Mouse (Mus musculus): ENCODE measurements around the gene Safb. TPM values are rescaled to one million over a fixed set of nuclear protein-coding genes. Genes with fewer than 3 reads are reported as not detected.
"Not testable (repeated sequence)": the region's sequence is repeated elsewhere in the genome, so short reads cannot be mapped to it uniquely, and the experiment has no call there.

Gene Safb
- polyA plus RNA-seq, 1 experiment from 2014 or later: 106 TPM

DNA sequence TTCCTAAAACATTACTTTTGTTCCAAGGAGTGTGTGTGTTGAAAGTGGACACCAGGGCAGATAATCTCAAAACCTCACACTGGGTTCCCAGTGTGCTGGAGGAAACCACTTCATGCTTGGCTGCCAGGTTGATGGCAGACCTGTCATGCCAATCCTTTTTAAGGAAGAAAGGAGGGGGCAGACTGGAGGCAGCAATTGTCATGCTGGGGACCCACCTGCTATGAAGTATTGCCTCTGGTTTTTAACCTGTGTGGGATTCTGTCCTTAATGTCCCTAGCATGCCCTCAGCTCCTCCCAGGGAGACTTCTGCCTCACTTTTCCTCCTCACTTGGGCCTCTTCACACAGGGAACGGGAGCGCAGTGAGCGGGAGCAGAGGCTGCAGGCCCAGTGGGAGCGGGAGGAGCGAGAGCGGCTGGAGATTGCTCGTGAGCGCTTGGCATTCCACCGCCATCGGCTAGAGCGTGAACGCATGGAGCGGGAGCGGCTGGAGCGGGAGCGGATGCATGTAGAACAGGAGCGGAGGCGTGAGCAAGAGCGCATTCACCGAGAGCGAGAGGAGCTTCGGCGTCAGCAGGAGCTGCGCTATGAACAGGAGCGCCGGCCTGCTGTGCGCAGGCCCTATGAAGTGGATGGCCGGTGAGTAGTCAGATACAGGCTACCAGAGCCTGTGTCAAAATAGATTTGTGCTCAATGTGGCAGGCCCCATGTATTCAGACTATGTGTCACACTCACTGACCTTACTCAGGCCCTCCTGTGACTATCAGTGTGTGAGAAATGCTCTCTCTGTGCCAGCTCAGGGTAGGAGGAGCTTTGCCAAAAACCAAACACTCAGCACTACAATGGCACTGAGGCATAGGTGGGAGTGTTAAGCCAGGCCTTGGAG is 18.8 kb downstream of the Safb start:
- Histone ChIP-seq H3K4me2 (no peak overlapping the region), H3K9ac (no peak overlapping the region), H3K27ac (no peak overlapping the region), H3K4me1 (peaks cover 1% of the 10 kb centered on the region), H3K4me3 (replicated peaks) (no peak overlapping the region), H3K27me3 (replicated peaks) (no peaks in the 10 kb centered on the region), H3K36me3 (peaks cover 75% of the 10 kb centered on the region), H3K9me3 (no peaks in the 10 kb centered on the region)
- ATAC-seq (ENCODE audit: insufficient read depth, low FRiP score, low read depth): no peak
- 93% methylated on average over 28 of the region's 28 CpGs for WGBS

DNA sequence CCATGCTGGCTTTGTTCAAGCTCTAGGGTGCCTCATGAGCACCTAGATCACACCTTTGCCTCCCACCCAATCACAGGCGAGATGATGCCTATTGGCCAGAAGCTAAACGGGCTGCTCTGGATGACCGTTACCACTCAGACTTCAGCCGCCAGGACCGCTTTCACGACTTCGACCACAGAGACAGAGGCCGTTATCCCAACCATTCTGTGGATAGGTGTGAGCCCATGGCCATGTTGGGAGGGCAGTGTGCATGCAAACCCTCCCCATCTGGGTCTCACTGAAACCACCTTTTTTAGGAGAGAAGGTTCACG is 19.4 kb downstream of the Safb start:
- H3K27me3 ChIP-seq (replicated peaks): no peaks in the 10 kb centered on the region
- no peak overlapping the region for H3K9ac ChIP-seq
- H3K27ac ChIP-seq: no peak overlapping the region
- peaks cover 75% of the 10 kb centered on the region for H3K36me3 ChIP-seq
- H3K9me3 ChIP-seq: no peaks in the 10 kb centered on the region
- no peak for ATAC-seq (ENCODE audit: insufficient read depth, low FRiP score, low read depth)
- no peak overlapping the region for H3K4me2 ChIP-seq
- peaks cover 7% of the 10 kb centered on the region for H3K4me1 ChIP-seq
- WGBS: 88% methylated on average over 9 of the region's 9 CpGs
- H3K4me3 ChIP-seq (replicated peaks): no peak overlapping the region

DNA sequence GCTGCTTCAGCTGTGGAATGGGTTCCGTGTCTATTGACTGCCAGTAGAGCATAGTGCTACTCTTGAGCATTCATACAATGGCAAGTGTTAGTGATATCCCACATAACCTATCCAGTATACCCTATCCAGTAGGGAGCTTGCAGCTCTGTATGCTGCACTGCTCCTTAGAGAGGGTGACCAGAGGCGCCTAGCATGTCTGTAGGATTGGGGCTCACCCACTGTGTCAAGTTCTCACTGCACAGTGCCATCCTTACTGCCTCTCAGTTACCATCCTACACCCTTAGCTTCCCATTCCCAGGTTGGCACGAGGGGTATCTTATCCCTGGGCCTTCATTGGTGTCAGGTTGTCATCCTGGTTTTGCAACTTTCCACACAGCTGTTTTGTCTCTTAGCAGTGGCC is 19.8 kb downstream of the Safb start:
- peaks cover 74% of the 10 kb centered on the region for H3K36me3 ChIP-seq
- 87% methylated on average over 3 of the region's 3 CpGs for WGBS
- no peak for ATAC-seq (ENCODE audit: insufficient read depth, low FRiP score, low read depth)
- no peak overlapping the region for H3K9ac ChIP-seq
- H3K9me3 ChIP-seq: no peaks in the 10 kb centered on the region
- H3K4me3 ChIP-seq (replicated peaks): no peak overlapping the region
- no peak overlapping the region for H3K27ac ChIP-seq
- H3K4me1 ChIP-seq: peaks cover 7% of the 10 kb centered on the region
- H3K4me2 ChIP-seq: no peak overlapping the region
- no peaks in the 10 kb centered on the region for H3K27me3 ChIP-seq (replicated peaks)

DNA sequence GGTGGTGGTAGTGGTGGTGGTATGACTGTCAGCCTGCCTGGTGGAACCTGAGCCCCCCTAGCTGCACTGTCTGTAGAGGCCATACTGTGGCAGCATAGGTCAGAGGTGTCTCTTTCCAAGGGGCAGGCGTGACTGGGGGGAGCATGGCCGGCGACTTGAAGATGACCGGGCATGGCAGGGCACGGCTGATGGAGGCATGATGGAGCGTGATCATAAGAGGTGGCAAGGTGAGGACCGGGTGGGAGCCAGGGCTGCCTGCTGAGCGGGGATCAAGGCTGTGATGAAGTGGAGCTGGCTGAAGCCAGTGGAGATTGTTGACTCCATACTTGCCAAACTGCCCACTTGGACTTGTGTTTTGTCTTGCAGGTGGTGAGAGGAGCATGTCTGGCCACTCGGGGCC is 20.8 kb downstream of the Safb start:
- ATAC-seq (ENCODE audit: insufficient read depth, low FRiP score, low read depth): no peak
- H3K27me3 ChIP-seq (replicated peaks): no peaks in the 10 kb centered on the region
- H3K4me1 ChIP-seq: peaks cover 9% of the 10 kb centered on the region
- no peak overlapping the region for H3K4me2 ChIP-seq
- no peak overlapping the region for H3K9ac ChIP-seq
- H3K9me3 ChIP-seq: no peaks in the 10 kb centered on the region
- no peak overlapping the region for H3K4me3 ChIP-seq (replicated peaks)
- WGBS: 87% methylated on average over 9 of the region's 9 CpGs
- peaks cover 64% of the 10 kb centered on the region for H3K36me3 ChIP-seq
- H3K27ac ChIP-seq: no peak overlapping the region

DNA sequence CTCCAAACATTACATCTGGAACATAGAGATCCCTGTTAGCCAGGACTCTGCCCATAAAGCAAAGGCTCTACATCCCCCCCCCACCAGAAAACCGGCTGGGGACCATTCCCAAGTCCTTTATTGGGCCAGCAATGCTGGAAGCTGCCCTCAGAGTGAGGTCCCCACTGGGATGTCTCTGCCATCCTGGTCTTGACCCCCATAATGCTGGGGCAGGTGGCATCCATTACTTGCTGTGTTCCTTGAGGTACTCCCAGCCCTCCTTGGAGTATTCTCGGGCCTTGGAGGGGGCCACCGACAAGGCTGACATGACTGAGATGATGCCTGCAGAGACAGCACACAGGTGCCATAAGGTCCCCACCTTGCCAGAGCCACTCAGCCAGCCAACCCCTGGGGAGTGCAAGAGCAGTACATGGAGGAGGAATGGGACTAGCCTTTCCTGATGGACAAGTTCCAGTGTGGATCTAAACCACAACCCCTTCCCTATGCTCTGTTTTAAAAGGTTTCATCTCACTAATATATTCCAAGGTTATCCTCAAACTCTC is 23.0 kb downstream of the Safb start:
- H3K4me3 ChIP-seq (replicated peaks): no peak overlapping the region
- H3K36me3 ChIP-seq: peaks cover 44% of the 10 kb centered on the region
- no peak overlapping the region for H3K4me2 ChIP-seq
- H3K27me3 ChIP-seq (replicated peaks): no peaks in the 10 kb centered on the region
- no peak overlapping the region for H3K27ac ChIP-seq
- no peak overlapping the region for H3K9ac ChIP-seq
- H3K4me1 ChIP-seq: peaks cover 23% of the 10 kb centered on the region
- no peak for ATAC-seq (ENCODE audit: insufficient read depth, low FRiP score, low read depth)
- H3K9me3 ChIP-seq: no peaks in the 10 kb centered on the region
- WGBS: 73% methylated on average over 3 of the region's 3 CpGs

DNA sequence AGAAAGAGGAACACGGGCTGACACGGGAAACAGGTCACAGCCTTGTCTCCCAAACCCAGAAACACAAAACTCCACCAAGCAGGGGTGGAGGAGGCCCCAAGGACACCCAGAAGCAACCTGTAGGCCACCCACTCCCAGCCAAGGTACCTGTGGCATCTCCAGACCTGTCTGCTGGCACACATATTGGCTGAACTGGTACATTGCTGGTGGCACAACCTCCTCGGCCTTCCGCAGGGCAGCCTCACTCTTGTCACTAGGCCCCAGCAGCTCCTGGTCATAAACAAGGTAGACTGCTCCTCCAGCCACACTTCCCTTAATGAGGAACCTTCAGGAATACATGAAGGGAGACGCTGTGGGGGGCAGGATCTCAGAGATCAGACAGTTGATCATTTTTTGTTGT is 24.1 kb downstream of the Safb start:
- Histone ChIP-seq H3K9ac (peak overlapping the region; percentile 71; the same call in 1 of the 2 replicates), H3K4me3 (replicated peaks) (peak overlapping the region; percentile 74), H3K4me1 (peaks cover 23% of the 10 kb centered on the region), H3K36me3 (peaks cover 33% of the 10 kb centered on the region), H3K27ac (peak overlapping the region; percentile 83), H3K27me3 (replicated peaks) (no peaks in the 10 kb centered on the region), H3K9me3 (no peaks in the 10 kb centered on the region), H3K4me2 (peak overlapping the region; percentile 83)
- 47% methylated on average over 5 of the region's 5 CpGs for WGBS
- no peak for ATAC-seq (ENCODE audit: insufficient read depth, low FRiP score, low read depth)

DNA sequence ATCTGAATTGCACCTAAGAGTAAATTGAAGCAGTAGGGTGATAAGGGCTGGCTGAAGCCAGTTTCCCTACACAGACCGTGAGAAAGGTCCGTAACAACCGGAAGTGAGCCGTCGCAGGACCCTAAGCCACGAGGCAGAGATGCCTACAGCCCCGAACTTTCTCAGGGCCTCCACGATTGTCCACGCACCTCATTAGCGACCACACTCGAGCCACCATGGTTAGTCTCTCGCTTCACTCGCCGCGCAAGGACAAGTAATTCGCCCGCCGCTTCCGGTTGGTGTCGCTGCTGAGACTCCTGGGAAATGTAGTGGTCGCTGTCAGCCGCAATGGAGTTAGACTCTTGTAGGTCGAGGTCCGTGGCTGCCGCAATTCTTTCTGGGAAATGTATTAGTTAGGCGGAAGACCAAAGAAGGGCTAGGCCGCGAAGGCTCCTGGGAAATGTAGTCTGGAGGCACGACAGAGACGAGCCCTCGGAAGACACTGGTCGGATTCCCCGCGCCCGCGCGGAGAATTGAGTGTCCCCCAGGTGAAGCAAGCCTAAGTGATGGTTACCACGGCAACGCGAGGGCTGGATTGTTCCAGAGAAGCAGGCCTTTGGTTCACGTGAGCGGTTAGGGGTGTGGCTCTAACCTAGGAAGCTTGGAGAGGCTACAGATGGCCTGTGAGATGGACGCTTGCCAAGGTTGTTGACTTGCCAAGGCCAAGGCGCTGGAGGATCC is 25.0 kb downstream of the Safb start, which contains the start of gene 2410015M20Rik:
2410015M20Rik (minus strand) TSS at position 320 of the 720 bp plus-strand sequence.
- Histone ChIP-seq H3K4me2 (peak within 1 kb of the TSS; percentile 83), H3K27ac (peak within 1 kb of the TSS; percentile 83)
- WGBS: 0% methylated on average over 44 of the region's 44 CpGs

DNA sequence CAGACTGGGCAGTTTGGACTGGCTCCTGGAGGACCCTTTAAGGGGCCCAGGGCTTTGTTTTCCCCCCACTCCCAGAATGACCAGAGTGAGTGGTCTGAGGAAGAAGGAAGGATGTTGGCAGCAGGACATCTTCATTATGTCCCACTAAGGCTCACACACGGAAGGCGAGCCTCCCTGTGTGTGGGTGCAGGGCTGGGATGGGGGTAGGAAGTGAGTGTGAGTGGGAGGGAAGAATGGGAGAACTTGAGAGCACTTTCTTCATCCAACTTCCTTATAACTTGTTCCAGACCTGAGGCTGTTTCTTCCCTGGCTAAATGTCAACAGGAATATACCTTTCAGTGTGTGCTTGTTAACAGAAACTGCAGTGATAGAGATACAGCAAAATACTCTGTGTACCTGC is 26.7 kb downstream of the Safb start:
- 73% methylated on average over 2 of the region's 2 CpGs for WGBS
- Histone ChIP-seq H3K9ac (no peak overlapping the region), H3K4me1 (peaks cover 33% of the 10 kb centered on the region), H3K4me2 (no peak overlapping the region), H3K9me3 (no peaks in the 10 kb centered on the region), H3K27me3 (replicated peaks) (no peaks in the 10 kb centered on the region), H3K36me3 (peaks cover 28% of the 10 kb centered on the region), H3K27ac (no peak overlapping the region), H3K4me3 (replicated peaks) (no peak overlapping the region)
- ATAC-seq (ENCODE audit: insufficient read depth, low FRiP score, low read depth): no peak

More for the DNA sequence above, 25.0 kb downstream of the Safb start, which contains the start of gene 2410015M20Rik:
- Histone ChIP-seq H3K9me3 (no peaks in the 10 kb centered on the region), H3K27me3 (replicated peaks) (no peaks in the 10 kb centered on the region), H3K4me1 (peaks cover 28% of the 10 kb centered on the region), H3K9ac (peak within 1 kb of the TSS; percentile 71), H3K36me3 (peaks cover 30% of the 10 kb centered on the region), H3K4me3 (replicated peaks) (peak within 1 kb of the TSS; percentile 74)
- peak; percentile 86 for ATAC-seq (ENCODE audit: insufficient read depth, low FRiP score, low read depth)

DNA sequence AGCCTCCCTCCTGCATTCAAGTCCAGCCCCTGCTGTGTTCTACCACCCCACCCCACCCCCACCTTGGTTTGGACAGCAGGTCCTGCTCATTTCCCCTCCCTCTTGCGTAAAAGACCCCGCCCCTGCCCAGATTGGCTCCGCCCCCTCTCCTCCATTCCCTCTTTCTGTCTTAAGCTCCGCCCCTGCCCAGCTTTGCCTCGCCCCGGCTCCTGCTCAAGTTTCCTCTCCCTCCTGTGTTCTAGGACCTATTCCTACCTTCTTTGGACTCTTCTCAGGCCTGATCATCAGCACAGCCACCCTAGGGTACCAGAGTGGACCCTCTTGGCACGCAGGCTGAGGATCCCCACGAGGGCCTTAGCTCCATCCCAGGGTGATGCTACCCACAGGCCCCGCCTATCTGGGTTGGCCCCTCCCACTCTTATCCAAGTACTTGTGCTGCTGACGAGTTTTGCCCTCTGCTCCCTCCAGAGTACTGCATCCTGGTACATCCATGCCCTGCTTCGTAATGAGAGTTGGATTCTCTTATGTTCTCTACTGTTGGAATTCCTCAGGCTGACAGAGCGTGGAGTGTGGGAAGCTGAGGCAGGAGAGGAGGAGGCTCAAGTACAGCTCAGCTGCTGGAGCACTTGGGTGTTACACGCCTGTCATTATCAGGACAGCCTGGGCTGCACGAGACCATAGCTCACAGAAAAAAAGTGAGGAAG is 27.4 kb downstream of the Safb start:
- Histone ChIP-seq H3K9me3 (no peaks in the 10 kb centered on the region), H3K27ac (0 out of 2 replicates have a peak overlapping the region, but pooled peaks have one; percentile 11), H3K4me1 (peaks cover 33% of the 10 kb centered on the region), H3K9ac (no peak overlapping the region; the same call in 1 of the 2 replicates), H3K4me2 (no peak overlapping the region), H3K4me3 (replicated peaks) (no peak overlapping the region), H3K36me3 (peaks cover 28% of the 10 kb centered on the region), H3K27me3 (replicated peaks) (no peaks in the 10 kb centered on the region)
- no peak for ATAC-seq (ENCODE audit: insufficient read depth, low FRiP score, low read depth)
- 20% methylated on average over 14 of the region's 14 CpGs for WGBS

DNA sequence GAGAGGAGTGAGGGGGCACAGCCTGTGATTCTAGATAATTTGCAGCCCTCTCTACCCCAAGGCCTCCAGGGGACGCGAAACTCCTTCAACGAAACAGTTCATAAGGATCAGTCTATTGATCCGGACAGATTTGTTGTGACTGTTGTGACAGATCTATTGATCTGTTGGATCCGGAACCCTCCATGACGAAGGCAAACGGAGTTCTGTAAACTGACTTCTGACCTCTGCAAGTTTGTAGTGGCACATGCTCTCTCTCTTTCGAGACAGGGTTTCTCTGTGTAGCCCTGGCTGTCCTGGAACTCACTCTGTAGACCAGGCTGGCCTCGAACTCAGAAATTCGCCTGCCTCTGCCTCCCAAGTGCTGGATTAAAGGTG is 27.9 kb downstream of the Safb start:
- H3K27me3 ChIP-seq (replicated peaks); H3K4me2 ChIP-seq; H3K9ac ChIP-seq; H3K9me3 ChIP-seq; H3K4me3 ChIP-seq (replicated peaks); ATAC-seq (ENCODE audit: insufficient read depth, low FRiP score, low read depth): not testable (repeated sequence)
- peaks cover 33% of the 10 kb centered on the region for H3K4me1 ChIP-seq
- WGBS: 61% methylated on average over 10 of the region's 10 CpGs
- 0 out of 2 replicates have a peak overlapping the region, but pooled peaks have one; percentile 11 for H3K27ac ChIP-seq
- H3K36me3 ChIP-seq: peaks cover 31% of the 10 kb centered on the region

DNA sequence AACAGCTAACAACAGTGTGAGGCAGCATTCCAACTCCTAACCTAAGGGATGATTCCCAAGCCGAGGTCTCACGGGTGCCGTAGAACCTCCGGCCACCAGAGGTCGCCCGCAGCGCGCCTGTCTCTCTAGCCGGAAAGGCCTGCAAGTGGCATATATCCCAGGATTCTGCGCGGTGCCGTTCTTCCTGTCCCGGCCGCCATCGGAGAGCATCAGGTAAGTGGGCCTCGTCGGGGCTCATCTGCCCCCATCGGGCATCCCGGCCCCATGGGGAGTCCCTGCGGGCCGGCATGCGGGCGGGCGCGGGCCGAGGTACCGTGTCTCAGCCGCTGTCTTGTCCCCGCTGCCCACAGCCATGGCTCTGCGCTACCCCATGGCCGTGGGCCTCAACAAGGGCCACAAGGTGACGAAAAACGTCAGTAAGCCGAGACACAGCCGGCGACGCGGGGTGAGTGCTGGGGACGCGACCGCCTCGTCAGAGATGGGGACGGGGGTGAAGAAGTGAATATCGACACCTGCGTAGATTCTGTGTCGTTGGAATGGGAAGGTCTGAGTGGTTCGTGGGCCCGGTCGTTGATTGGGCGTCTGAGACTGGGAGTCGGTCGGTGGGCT is 28.7 kb downstream of the Safb start, which contains the start of gene Rpl36:
Rpl36 (plus strand) TSS at position 181 of the 609 bp plus-strand sequence.
- H3K4me3 ChIP-seq (replicated peaks): peak within 1 kb of the TSS; percentile 72
- peak within 1 kb of the TSS; percentile 92 for H3K27ac ChIP-seq
- H3K4me2 ChIP-seq: peak within 1 kb of the TSS; percentile 82
- peak within 1 kb of the TSS; percentile 50 for H3K9ac ChIP-seq
- H3K27me3 ChIP-seq (replicated peaks): no peaks in the 10 kb centered on the region
- under 1% methylated on average over 52 of the region's 52 CpGs for WGBS
- H3K9me3 ChIP-seq: no peaks in the 10 kb centered on the region
- peaks cover 39% of the 10 kb centered on the region for H3K36me3 ChIP-seq
- peak; percentile 61 for ATAC-seq (ENCODE audit: insufficient read depth, low FRiP score, low read depth)
- H3K4me1 ChIP-seq: peaks cover 32% of the 10 kb centered on the region
